Mouse (Mus musculus) hindbrain, embryonic 11.5 days (tissue): ENCODE measurements around the gene Rex1bd. TPM values are rescaled to one million over a fixed set of nuclear protein-coding genes. Genes with fewer than 3 reads are reported as not detected.
A peak's percentile ranks its signal among the peaks of the same experiment; 100 is the strongest.

Source experiments
- ATAC-seq: fragments of 200-750 bp; cut with Nextera tagmentation; 2 replicates; pipeline ENCODE4 v1.8.0; 2017; ENCODE audit warnings: mild to moderate bottlenecking, moderate TSS enrichment, moderate library complexity; ENCODE audit not compliant: low FRiP score
- DNase-seq: peaks from one replicate; pipeline ENCODE4 v3.0.0-alpha.2; 2015; ENCODE audit warnings: low spot score
- H3K27ac ChIP-seq: fragments of 300-500 bp; sonication (generic); 2 replicates; pipeline ENCODE4 v1.5.1; 2014; ENCODE audit warnings: mild to moderate bottlenecking, low read depth, low read length
- H3K27me3 ChIP-seq: fragments of 300-500 bp; sonication (generic); 2 replicates; pipeline ENCODE4 v1.6.1; 2014; ENCODE audit warnings: mild to moderate bottlenecking, low read length, moderate library complexity, mixed read lengths; ENCODE audit not compliant: control insufficient read depth, insufficient read depth
- H3K36me3 ChIP-seq: fragments of 300-500 bp; sonication (generic); 2 replicates; pipeline ENCODE4 v1.6.1; 2014; ENCODE audit warnings: mild to moderate bottlenecking, low read length, moderate library complexity, mixed read lengths; ENCODE audit not compliant: control insufficient read depth, insufficient read depth
- H3K4me1 ChIP-seq: fragments of 300-500 bp; sonication (generic); replicated peaks from 2 replicates; pipeline ENCODE4 v1.6.1; 2014; ENCODE audit warnings: low read length, mixed read lengths; ENCODE audit not compliant: control insufficient read depth, insufficient read depth
- H3K4me2 ChIP-seq: fragments of 300-500 bp; sonication (generic); replicated peaks from 2 replicates; pipeline ENCODE4 v1.6.1; 2014; ENCODE audit warnings: mild to moderate bottlenecking, low read depth, low read length
- H3K4me3 ChIP-seq: fragments of 300-500 bp; sonication (generic); 2 replicates; pipeline ENCODE4 v1.5.1; 2014; ENCODE audit warnings: low read depth, low read length
- H3K9ac ChIP-seq: fragments of 300-500 bp; sonication (generic); 2 replicates; pipeline ENCODE4 v1.6.1; 2014; ENCODE audit warnings: low read depth, low read length
- H3K9me3 ChIP-seq: fragments of 300-500 bp; sonication (generic); 2 replicates; pipeline ENCODE4 v1.6.1; 2016; ENCODE audit warnings: low read length; ENCODE audit not compliant: control insufficient read depth
- WGBS: fragments of 180-500 bp; shearing (Covaris S2); extraction: QIAGEN DNeasy Blood & Tissue Kit; methylation state at CpG from one replicate; pipeline ENCODE4 v1.1.7; 2014; 5-methylcytosine and 5-hydroxymethylcytosine counted together
- polyA plus RNA-seq: library from polyadenylated mRNA; unstranded; fragments of >200 nt; fragmentation: Nextera tagmentation; extraction: Ambion mirVana; gene quantifications from 2 replicates; pipeline ENCODE4 v1.2.1, GENCODE M21; 2014

The Rex1bd gene
- polyA plus RNA-seq, 1 experiment from 2014 or later: 136 TPM

DNA sequence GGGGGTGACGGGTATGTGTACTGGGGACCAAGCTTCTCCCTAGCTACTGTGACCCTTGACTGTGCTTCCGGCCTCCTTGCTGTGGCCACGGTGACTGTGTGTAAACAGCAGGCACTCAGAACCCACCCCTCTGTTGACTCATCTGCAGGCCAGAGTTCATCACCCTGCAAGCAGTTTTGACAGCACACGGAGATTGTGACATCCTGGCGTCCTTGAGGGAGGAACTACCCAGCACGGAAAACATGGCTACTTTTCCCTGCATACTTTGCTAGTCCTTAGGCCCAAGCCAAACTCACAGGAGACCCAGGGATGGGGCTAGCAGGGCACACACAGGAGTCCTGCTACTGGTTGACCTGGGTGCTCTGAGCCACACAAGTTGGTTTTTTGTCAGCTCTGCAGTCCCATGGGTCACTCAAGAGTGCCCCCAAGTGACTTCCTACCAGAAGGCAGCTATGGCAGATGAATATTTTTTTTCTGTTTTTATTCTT, 37.7 kb upstream of the Rex1bd start:
- Histone ChIP-seq H3K27ac (no peak overlapping the region), H3K9me3 (no peaks in the 10 kb centered on the region), H3K4me3 (no peak overlapping the region), H3K4me1 (peaks cover 5% of the 10 kb centered on the region; the same call in 1 of the 2 replicates), H3K9ac (no peak overlapping the region), H3K4me2 (no peak overlapping the region), H3K27me3 (no peaks in the 10 kb centered on the region), H3K36me3 (no peaks in the 10 kb centered on the region)
- 71% methylated on average over 6 of the region's 6 CpGs for WGBS
- DNase-seq (peak; percentile 27), ATAC-seq (no peak)

DNA sequence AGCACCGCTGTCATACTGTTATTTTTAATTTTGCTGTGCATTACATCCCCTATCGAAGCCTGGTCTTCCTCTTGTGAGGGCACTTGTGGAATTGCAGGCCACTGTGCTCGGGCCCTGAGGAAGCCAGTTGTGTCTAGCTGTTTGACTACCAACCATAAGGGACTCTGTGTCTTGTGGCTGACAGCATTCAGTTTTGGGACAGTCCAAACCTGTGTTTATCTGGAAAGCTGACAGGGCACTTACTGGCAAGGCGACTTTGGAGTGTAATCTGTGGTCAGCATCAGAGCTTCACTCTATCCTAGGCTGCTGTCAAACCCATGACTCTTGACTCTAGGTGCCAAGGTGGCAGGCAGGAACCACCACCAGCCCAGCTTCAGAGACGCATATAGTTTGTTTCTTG, 34.5 kb upstream of the Rex1bd start:
- H3K9me3 ChIP-seq: no peaks in the 10 kb centered on the region
- no peak for DNase-seq
- H3K4me2 ChIP-seq: no peak overlapping the region
- WGBS: 91% methylated on average over 5 of the region's 5 CpGs
- H3K27me3 ChIP-seq: no peaks in the 10 kb centered on the region
- no peak overlapping the region for H3K27ac ChIP-seq
- peaks cover 5% of the 10 kb centered on the region; the same call in 1 of the 2 replicates for H3K4me1 ChIP-seq
- H3K4me3 ChIP-seq: no peak overlapping the region
- H3K9ac ChIP-seq: no peak overlapping the region
- H3K36me3 ChIP-seq: no peaks in the 10 kb centered on the region
- ATAC-seq: no peak

DNA sequence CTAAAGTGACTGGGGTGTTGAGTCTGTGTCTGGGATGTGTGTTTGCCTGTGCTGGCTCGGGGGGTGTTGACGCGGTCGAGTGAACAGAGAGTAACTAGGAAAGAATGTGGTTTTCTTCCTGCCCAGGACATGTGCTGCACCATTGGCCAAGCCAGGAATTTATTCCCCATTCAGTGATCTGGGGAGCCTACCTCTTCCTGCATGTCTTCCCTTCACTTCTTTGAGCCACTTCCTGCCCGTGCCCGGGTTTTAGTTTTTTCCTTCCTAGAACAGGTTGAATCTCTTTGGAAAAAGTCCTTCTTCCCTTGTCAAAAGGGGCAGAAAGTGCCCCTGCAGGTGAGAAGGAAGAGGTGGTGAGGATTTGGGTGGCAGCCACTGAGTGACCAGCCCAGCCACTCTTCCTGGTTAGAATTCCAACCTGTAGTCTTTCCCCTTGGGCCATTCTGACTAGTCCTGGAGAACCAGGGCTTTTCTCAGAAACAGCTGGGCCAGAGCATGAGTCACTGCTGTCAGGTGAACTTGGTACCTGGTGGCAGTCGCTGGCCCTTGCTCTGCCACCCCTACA, 34.0 kb upstream of the Rex1bd start:
- peak overlapping the region; percentile 91 for H3K4me2 ChIP-seq
- DNase-seq (no peak), ATAC-seq (no peak)
- WGBS: 66% methylated on average over 7 of the region's 7 CpGs
- no peak overlapping the region for H3K27ac ChIP-seq
- peaks cover 5% of the 10 kb centered on the region; the same call in 1 of the 2 replicates for H3K4me1 ChIP-seq
- peak overlapping the region; percentile 81 for H3K4me3 ChIP-seq
- no peaks in the 10 kb centered on the region for H3K36me3 ChIP-seq
- H3K9ac ChIP-seq: peak overlapping the region; percentile 85; the same call in 1 of the 2 replicates
- H3K27me3 ChIP-seq: no peaks in the 10 kb centered on the region
- no peaks in the 10 kb centered on the region for H3K9me3 ChIP-seq

DNA sequence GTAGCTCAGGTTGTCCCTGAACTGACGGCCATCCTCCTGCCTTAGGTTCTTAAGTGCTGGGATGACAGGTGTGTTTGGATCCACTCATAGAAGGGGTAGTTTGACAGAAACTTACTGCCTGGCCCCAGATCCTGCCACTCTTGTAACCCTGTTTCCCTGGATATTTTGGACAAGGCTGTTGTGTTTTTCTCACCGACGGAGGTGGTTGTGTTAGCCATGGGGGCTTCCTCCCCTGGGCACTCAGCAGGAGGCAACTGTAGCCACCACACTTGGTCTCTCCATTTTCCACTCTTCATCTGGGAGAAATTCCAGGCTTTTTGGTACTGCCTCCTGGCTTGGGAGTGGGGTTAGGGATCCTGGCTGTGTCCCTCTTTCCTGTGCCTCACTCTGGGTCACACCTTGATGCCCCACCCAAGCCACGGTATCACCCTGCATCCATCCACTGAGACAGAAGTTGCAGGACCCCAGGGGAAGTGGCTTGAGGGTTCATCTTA, 33.5 kb upstream of the Rex1bd start:
- Histone ChIP-seq H3K27me3 (no peaks in the 10 kb centered on the region), H3K36me3 (no peaks in the 10 kb centered on the region; the same call in 1 of the 2 replicates), H3K4me3 (peak overlapping the region; percentile 81), H3K9ac (peak overlapping the region; percentile 85), H3K27ac (no peak overlapping the region), H3K4me1 (peaks cover 5% of the 10 kb centered on the region; the same call in 1 of the 2 replicates), H3K9me3 (no peaks in the 10 kb centered on the region), H3K4me2 (peak overlapping the region; percentile 91)
- no peak for ATAC-seq
- DNase-seq: peak; percentile 9
- 14% methylated on average over 4 of the region's 4 CpGs for WGBS

DNA sequence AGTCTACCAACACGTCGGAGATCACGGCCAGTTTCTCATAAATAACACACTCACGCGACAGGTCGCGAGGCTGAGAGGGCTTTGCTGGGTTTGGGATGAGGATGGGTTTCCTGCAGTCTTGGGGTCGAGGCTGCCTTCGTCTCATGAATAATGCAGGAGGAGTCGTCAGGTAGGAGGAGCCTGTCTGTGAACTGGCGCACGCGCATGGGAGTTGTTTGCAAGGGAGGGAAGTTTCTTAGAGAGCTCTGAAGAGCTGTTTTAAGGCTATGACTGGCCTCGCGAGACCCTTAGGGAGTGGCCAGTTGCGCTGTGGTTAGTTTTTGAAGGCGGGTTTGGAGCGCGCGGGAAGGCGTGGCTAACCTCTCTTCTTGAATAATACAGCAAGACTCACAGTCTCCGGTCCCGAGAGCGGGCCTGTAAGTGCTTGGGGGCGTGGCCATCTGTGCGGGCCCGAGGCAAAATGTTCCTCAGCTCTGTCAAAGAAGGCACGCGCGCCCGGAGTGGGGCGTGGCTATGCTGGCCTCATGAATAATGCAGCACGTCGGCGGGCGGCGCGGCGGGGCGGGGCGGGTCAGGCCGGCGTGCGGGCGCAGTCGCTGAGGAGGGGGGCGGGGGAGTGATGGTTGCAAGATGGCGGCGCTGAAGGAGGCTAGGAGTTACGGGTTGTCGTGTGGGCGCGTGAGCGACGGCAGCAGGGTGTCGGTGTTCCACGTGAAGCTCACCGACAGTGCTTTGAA, 32.7 kb upstream of the Rex1bd start, which contains the start of gene Ell:
Gene Ell (plus strand): TSS at position 381 of the 737 bp plus-strand sequence.
- Histone ChIP-seq H3K4me2 (peak within 1 kb of the TSS; percentile 91), H3K9ac (peak within 1 kb of the TSS; percentile 85), H3K36me3 (no peaks in the 10 kb centered on the region; the same call in 1 of the 2 replicates), H3K9me3 (no peaks in the 10 kb centered on the region), H3K27me3 (no peaks in the 10 kb centered on the region), H3K4me3 (peak within 1 kb of the TSS; percentile 81), H3K27ac (peak within 1 kb of the TSS; percentile 91), H3K4me1 (peaks cover 5% of the 10 kb centered on the region; the same call in 1 of the 2 replicates)
- peak; percentile 90 for ATAC-seq
- WGBS: 1% methylated on average over 51 of the region's 58 CpGs
- peak; percentile 99 for DNase-seq

DNA sequence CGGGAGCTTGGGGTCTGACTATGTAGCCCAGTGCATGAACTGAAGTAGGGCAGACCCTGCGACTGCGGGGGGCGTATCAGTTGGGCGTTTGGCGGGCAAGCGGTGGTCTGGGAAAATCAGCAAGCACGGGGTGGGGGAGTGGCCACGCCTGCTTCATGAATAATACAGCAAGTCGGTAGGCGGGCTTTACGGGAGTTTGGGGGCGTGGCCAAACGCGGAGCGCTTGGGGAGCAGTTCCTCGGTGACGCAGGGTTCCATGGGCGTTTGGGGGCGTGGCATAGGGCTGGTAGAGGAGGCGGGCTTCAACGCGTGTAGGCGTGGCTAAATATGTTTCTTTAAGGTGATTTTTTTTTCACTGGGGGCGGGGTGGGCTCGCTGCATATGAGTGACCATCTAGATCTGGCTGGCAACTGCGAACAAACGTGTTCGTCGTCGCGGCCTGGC, 32.1 kb upstream of the Rex1bd start:
- Histone ChIP-seq H3K4me3 (peak overlapping the region; percentile 81), H3K9me3 (no peaks in the 10 kb centered on the region), H3K4me1 (peaks cover 5% of the 10 kb centered on the region; the same call in 1 of the 2 replicates), H3K27me3 (no peaks in the 10 kb centered on the region), H3K36me3 (peaks cover under 1% of the 10 kb centered on the region; the same call in 1 of the 2 replicates), H3K9ac (peak overlapping the region; percentile 43; the same call in 1 of the 2 replicates), H3K27ac (peak overlapping the region; percentile 91), H3K4me2 (peak overlapping the region; percentile 91)
- 0% methylated on average over 32 of the region's 32 CpGs for WGBS
- ATAC-seq (peak; percentile 81), DNase-seq (peak; percentile 100)

DNA sequence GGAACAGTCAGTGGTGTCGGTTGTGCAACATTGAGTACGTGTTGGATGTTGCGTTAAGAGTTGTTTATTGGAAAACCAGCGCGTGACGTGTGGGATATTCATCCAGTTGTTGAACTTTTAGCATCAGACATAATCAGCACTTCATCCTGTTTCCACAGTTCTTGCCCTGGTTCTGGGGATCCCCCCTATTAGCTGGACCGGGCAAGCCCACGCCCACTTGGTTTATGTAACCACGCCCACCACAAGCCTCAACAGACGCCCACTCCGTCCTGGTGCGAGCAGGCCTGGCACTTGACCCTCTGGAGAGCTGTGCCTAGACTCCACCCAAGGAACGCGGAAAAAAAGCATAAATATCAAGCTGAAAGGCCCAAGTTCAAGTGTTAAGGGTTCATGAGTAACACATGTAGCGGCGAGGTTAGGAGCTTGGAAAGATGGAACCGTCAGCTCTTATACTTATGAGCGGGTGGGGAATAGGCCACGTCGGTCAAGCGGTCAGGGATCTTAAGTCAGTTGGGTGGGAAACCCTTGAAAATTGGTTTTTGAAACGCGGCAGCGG, 31.6 kb upstream of the Rex1bd start:
- 16% methylated on average over 24 of the region's 24 CpGs for WGBS
- H3K36me3 ChIP-seq: peaks cover 3% of the 10 kb centered on the region; the same call in 1 of the 2 replicates
- peak; percentile 33 for ATAC-seq
- DNase-seq: peak; percentile 54
- H3K4me2 ChIP-seq: peak overlapping the region; percentile 91
- no peaks in the 10 kb centered on the region for H3K9me3 ChIP-seq
- peaks cover 5% of the 10 kb centered on the region; the same call in 1 of the 2 replicates for H3K4me1 ChIP-seq
- peak overlapping the region; percentile 91 for H3K27ac ChIP-seq
- peak overlapping the region; percentile 81 for H3K4me3 ChIP-seq
- no peaks in the 10 kb centered on the region for H3K27me3 ChIP-seq
- H3K9ac ChIP-seq: peak overlapping the region; percentile 8; the same call in 1 of the 2 replicates

DNA sequence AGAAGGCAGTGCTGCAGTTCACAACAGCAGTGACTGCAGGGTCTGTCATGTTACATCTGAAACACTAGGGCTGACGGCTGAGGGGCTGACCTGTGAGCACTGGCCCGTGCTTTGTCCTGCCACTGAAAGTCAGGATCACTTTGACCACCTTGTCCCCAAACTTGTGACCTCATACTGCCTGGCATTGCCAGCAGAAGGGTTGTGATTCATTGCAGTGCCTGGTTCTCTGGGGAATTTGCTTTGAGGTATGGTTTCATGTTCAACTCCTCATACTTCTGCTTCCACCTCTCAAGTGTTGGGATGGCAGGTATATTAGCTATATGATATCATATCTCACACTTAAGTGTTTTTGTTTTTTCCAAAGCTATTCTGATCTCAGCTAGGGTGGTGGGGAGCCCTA, 29.1 kb upstream of the Rex1bd start:
- Histone ChIP-seq H3K27me3 (no peaks in the 10 kb centered on the region), H3K4me1 (peaks cover 5% of the 10 kb centered on the region; the same call in 1 of the 2 replicates), H3K9me3 (no peaks in the 10 kb centered on the region), H3K27ac (no peak overlapping the region), H3K4me3 (no peak overlapping the region), H3K4me2 (no peak overlapping the region), H3K9ac (no peak overlapping the region), H3K36me3 (peaks cover 9% of the 10 kb centered on the region; the same call in 1 of the 2 replicates)
- no peak for ATAC-seq
- WGBS: 93% methylated on average over 2 of the region's 2 CpGs
- no peak for DNase-seq
